Mouse (Mus musculus) liver, postnatal 0 days (tissue): Measurements from ENCODE around the gene Gpx3. TPM values are rescaled to one million over a fixed set of nuclear protein-coding genes. Genes with fewer than 3 reads are reported as not detected.

Experiments used
- ATAC-seq: fragments of 200-750 bp; cut with Nextera tagmentation; 2 replicates; pipeline ENCODE4 v1.8.0; 2017; ENCODE audit warnings: mild to moderate bottlenecking, moderate library complexity
- DNase-seq: peaks from one replicate; pipeline ENCODE4 v3.0.0-alpha.2; 2016
- H3K27ac ChIP-seq: fragments of 300-500 bp; sonication (generic); 2 replicates; pipeline ENCODE4 v1.5.1; 2014; ENCODE audit warnings: antibody characterized with exemption, moderate library complexity, mild to moderate bottlenecking, low read depth
- H3K27me3 ChIP-seq: fragments of 300-500 bp; sonication (generic); 2 replicates; pipeline ENCODE4 v1.6.1; 2014; ENCODE audit warnings: low read length, control low read depth, mixed read lengths; ENCODE audit not compliant: insufficient read depth
- H3K36me3 ChIP-seq: fragments of 300-500 bp; sonication (generic); replicated peaks from 2 replicates; pipeline ENCODE4 v1.6.1; 2014; ENCODE audit warnings: mild to moderate bottlenecking, control low read depth, low read length, moderate library complexity, mixed read lengths; ENCODE audit not compliant: insufficient read depth
- H3K4me1 ChIP-seq: fragments of 300-500 bp; sonication (generic); 2 replicates; pipeline ENCODE4 v1.6.1; 2014; ENCODE audit warnings: antibody characterized with exemption, mild to moderate bottlenecking, control low read depth; ENCODE audit not compliant: insufficient read depth
- H3K4me2 ChIP-seq: fragments of 300-500 bp; sonication (generic); 2 replicates; pipeline ENCODE4 v1.6.1; 2014; ENCODE audit warnings: low read depth, mild to moderate bottlenecking, low read length, moderate library complexity, mixed read lengths
- H3K4me3 ChIP-seq: fragments of 300-500 bp; sonication (generic); 2 replicates; pipeline ENCODE4 v1.5.1; 2014; ENCODE audit warnings: low read depth, low read length
- H3K9ac ChIP-seq: fragments of 300-500 bp; sonication (generic); replicated peaks from 2 replicates; pipeline ENCODE4 v1.6.1; 2014; ENCODE audit warnings: mild to moderate bottlenecking, moderate library complexity
- H3K9me3 ChIP-seq: fragments of 300-500 bp; sonication (generic); 2 replicates; pipeline ENCODE4 v1.6.1; 2016; ENCODE audit warnings: mild to moderate bottlenecking, control low read depth, low read length, mixed read lengths
- CTCF ChIP-seq: sonication (generic); IDR thresholded peaks from 2 replicates; pipeline ENCODE4 v1.5.1; 2016; ENCODE audit warnings: antibody characterized with exemption, low read depth
- EP300 ChIP-seq: IDR thresholded peaks from 2 replicates; pipeline ENCODE4 v1.6.1; 2016; ENCODE audit warnings: antibody characterized with exemption, low read depth, mild to moderate bottlenecking
- WGBS: fragments of 180-500 bp; shearing (Covaris S2); extraction: QIAGEN DNeasy Blood & Tissue Kit; methylation state at CpG from one replicate; pipeline ENCODE4 v1.1.7; 2014; ENCODE audit not compliant: insufficient replicate concordance; 5-methylcytosine and 5-hydroxymethylcytosine counted together
- polyA plus RNA-seq: library from polyadenylated mRNA; unstranded; fragments of >200 nt; fragmentation: Nextera tagmentation; extraction: Ambion mirVana; gene quantifications from 2 replicates; pipeline ENCODE4 v1.2.1, GENCODE M21; 2015

Gene Gpx3
- polyA plus RNA-seq, 1 experiment from 2014 or later = 30.4 TPM

DNA sequence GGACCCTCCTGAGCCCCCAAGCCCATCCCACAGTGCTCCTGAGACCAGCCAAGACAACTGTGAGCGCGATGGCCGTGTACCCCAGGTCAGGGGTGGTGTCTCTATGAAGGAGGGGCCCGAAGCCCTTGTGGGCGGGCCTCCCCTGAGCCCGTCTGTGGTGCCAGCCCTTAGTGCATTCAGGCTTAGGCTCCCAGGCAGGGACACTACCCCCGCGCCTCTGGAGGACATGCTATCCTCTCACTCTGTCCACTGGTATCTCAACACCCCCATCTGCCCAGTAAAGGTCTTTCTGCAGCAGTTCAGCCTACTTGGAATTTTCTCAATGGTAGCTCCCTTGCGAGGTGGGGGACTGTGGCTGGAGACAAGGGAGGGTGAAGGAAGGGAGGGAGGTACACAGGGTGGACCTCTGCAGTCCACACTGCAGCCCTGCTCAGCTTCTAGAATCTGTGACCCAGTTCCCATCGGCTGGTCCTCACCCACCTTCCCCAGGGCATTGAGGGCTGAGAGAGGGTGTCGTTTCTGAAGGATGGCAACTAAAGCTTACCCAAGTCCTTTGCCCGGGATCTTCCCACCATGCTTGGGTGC, 7.9 kb downstream of the Gpx3 start:
- no peak overlapping the region for H3K4me2 ChIP-seq
- no peaks in the 10 kb centered on the region for H3K9me3 ChIP-seq
- no peak overlapping the region for H3K27ac ChIP-seq
- no peak overlapping the region for H3K9ac ChIP-seq
- no peaks in the 10 kb centered on the region for H3K27me3 ChIP-seq
- no peaks in the 10 kb centered on the region for H3K4me1 ChIP-seq
- TF ChIP-seq CTCF (no peak), EP300 (no peak)
- peaks cover 25% of the 10 kb centered on the region for H3K36me3 ChIP-seq
- no peak for ATAC-seq
- H3K4me3 ChIP-seq = no peak overlapping the region
- WGBS = 81% methylated on average over 12 of the region's 12 CpGs
- DNase-seq = no peak

DNA sequence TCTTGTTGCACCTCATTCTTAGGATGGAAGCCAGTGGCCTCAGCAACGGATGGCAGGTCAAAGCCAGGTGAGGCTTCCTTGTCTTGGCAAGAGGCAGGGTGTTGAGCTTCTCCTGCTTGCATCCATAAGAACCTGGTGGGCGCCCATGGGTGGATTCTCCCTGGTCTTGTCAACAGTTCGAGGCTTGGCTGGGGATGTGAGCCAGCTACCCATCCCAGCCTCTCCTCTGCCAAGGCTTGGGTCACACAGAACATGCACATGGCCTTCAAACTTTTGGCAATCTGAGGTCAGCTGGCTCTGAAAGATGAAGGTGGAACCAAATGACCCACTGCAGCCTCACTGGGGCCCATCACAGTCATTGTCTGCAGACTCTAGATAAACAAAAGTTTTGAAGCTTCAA, 8.9 kb downstream of the Gpx3 start:
- no peaks in the 10 kb centered on the region for H3K27me3 ChIP-seq
- no peak for TF ChIP-seq EP300
- TF ChIP-seq CTCF = no peak
- no peak overlapping the region for H3K4me3 ChIP-seq
- DNase-seq (no peak), ATAC-seq (no peak)
- H3K4me2 ChIP-seq = no peak overlapping the region
- no peak overlapping the region for H3K9ac ChIP-seq
- H3K9me3 ChIP-seq = no peaks in the 10 kb centered on the region
- no peak overlapping the region for H3K27ac ChIP-seq
- 81% methylated on average over 3 of the region's 3 CpGs for WGBS
- H3K36me3 ChIP-seq = peaks cover 28% of the 10 kb centered on the region
- H3K4me1 ChIP-seq = no peaks in the 10 kb centered on the region

DNA sequence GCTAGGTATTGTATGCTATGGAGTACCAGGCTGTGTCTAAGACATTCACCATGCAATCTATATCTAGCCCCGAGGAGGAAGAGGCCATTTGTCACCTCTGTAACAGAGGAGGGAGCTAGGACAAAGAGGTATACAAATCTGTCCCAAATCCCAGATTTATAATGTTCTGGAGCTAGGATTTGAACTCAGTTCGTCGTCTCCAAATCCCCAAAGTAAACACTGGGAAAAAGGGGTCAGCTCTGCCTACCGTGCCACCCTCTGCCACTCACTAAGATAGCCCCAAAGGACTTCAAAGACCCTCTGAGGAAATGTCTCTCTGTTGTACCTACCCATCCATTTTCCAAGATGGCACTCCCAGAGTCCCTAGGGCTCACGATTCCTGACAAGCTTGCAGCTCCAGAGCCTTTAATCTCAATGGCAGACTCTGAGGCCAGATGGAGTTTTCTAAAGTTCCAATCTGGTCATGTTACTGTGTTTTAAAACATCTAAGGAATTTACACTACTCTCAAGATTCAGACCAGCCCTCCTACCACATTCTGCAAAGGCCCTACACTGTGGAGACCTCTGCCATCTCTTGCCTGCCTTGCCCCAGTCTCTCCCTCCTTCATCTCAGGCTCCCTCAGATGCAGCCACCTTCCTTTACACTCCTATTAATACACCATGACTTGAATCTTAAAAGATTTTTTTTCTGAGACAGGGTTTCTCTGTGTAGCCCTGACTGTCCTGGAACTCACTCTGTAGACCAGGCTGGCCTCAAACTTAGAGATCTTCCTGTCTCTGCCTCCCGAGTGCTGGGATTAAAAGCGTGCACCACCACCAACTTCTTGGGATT, 9.6 kb downstream of the Gpx3 start:
- 85% methylated on average over 7 of the region's 7 CpGs for WGBS
- TF ChIP-seq CTCF (no peak), EP300 (no peak)

DNA sequence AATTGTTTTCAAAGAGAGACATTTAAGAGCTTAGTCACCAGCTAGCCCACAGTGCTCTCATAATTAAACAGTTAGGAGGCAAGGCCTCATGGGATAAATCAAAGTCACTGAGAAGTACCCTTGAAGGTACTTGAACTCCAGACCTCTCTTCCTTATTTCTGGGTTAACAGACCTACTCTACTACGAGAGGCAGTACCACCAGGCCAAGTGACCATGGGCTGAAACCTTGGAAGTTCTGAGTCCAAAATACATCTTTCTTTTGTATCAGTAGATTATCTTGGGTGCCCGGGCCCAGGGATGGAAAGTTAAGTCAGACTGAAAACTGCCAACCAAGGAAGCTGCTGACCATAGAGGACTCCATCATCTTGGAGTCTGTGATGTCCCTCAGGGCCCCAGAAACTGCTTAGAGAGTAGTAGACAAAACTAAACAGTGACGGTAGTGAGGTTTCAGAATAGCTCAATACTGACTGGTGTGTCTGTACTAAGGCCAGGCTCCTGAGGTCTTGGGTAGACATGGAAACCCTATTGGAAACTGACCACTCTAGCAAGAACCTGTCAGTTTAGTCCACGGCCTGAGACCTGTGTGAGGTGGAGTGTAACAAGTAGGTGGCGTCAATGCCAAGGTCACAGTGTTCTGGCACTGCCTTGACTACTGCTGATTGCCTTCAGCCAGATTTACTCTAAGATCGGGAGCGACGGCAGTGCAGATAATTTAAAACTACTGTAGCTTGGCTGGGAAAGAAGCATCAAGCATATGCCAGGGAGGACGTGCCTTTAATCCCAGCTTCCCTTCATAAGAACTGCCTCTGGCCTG, 10.5 kb downstream of the Gpx3 start:
- TF ChIP-seq CTCF (no peak), EP300 (no peak)
- no peak for ATAC-seq
- Histone ChIP-seq H3K9ac (no peak overlapping the region), H3K27me3 (no peaks in the 10 kb centered on the region), H3K27ac (no peak overlapping the region), H3K36me3 (peaks cover 43% of the 10 kb centered on the region), H3K4me2 (no peak overlapping the region), H3K9me3 (no peaks in the 10 kb centered on the region), H3K4me1 (no peaks in the 10 kb centered on the region), H3K4me3 (no peak overlapping the region)
- no peak for DNase-seq
- 78% methylated on average over 9 of the region's 9 CpGs for WGBS

More for the DNA sequence above, 9.6 kb downstream of the Gpx3 start:
- peaks cover 34% of the 10 kb centered on the region for H3K36me3 ChIP-seq
- DNase-seq (no peak), ATAC-seq (no peak)
- H3K4me1 ChIP-seq = no peaks in the 10 kb centered on the region
- no peak overlapping the region for H3K4me2 ChIP-seq
- no peak overlapping the region for H3K9ac ChIP-seq
- H3K9me3 ChIP-seq = no peaks in the 10 kb centered on the region
- H3K27me3 ChIP-seq = no peaks in the 10 kb centered on the region
- no peak overlapping the region for H3K27ac ChIP-seq
- H3K4me3 ChIP-seq = no peak overlapping the region

DNA sequence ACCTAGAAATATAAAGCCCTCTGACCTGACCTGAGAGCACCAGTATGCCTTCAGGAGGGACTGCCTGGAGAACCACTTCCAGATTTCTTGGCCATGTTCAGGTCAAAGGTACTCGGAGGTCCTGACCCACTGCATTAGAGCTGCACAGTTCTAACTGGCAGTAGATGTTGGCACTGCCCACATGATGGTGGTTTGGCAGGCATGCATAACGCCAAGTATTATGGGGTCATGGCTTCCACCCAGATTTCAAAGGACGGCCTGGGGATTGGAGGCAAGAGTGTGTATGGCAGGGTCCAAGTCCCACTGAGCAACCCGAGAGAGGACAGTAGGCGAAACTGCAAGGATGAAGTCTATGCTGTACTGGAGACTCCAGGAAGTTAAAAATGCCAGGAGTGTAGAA, 11.6 kb downstream of the Gpx3 start:
- ATAC-seq (no peak), DNase-seq (no peak)
- 85% methylated on average over 5 of the region's 5 CpGs for WGBS

DNA sequence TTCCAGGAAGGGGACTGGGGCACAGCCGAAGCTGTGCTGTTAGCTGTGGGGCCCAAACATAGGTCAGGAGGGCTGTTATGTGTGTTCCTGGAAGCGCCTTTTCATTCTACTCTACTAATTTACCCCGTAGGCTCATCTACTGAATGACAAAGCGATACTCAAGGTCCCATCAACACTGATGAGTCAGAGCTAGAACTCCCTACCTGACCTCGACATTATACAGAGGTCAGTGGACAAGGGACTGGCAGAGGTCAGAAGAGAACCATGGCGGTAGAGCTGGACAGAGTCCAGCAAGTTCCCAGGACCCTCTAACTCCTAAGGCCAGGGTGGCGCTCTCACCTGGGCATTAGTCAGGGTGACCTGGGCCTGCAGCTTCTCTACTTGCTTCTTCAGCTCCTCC, 15.2 kb downstream of the Gpx3 start:
- H3K4me3 ChIP-seq = no peak overlapping the region
- no peak for TF ChIP-seq EP300
- no peak for TF ChIP-seq CTCF
- WGBS = 86% methylated on average over 7 of the region's 7 CpGs
- no peak overlapping the region for H3K9ac ChIP-seq
- peaks cover 61% of the 10 kb centered on the region for H3K36me3 ChIP-seq
- H3K4me1 ChIP-seq = no peaks in the 10 kb centered on the region
- no peak overlapping the region for H3K4me2 ChIP-seq
- H3K27ac ChIP-seq = no peak overlapping the region
- DNase-seq (no peak), ATAC-seq (no peak)
- H3K9me3 ChIP-seq = no peaks in the 10 kb centered on the region
- H3K27me3 ChIP-seq = no peaks in the 10 kb centered on the region

More for the DNA sequence above, 11.6 kb downstream of the Gpx3 start:
- no peaks in the 10 kb centered on the region for H3K4me1 ChIP-seq
- H3K4me3 ChIP-seq = no peak overlapping the region
- no peak for TF ChIP-seq CTCF
- no peak for TF ChIP-seq EP300
- H3K9me3 ChIP-seq = no peaks in the 10 kb centered on the region
- no peak overlapping the region for H3K4me2 ChIP-seq
- H3K27ac ChIP-seq = no peak overlapping the region
- peaks cover 52% of the 10 kb centered on the region for H3K36me3 ChIP-seq
- no peaks in the 10 kb centered on the region for H3K27me3 ChIP-seq
- H3K9ac ChIP-seq = no peak overlapping the region
